Mouse (Mus musculus) embryonic facial prominence, embryonic 10.5 days (tissue): Measurements from ENCODE around the gene Kdm4b. TPM values are rescaled to one million over a fixed set of nuclear protein-coding genes. Genes with fewer than 3 reads are reported as not detected.

Source experiments
- DNase-seq: peaks from one replicate; pipeline ENCODE4 v3.0.0-alpha.2; 2017; ENCODE audit warnings: low spot score
- H3K27ac ChIP-seq: fragments of 300-500 bp; sonication (generic); replicated peaks from 2 replicates; pipeline ENCODE4 v1.5.1; 2016; ENCODE audit warnings: mild to moderate bottlenecking
- H3K27me3 ChIP-seq: fragments of 300-500 bp; sonication (generic); replicated peaks from 2 replicates; pipeline ENCODE4 v1.6.1; 2016; ENCODE audit warnings: low read depth, mild to moderate bottlenecking; ENCODE audit not compliant: poor library complexity, severe bottlenecking
- H3K36me3 ChIP-seq: fragments of 300-500 bp; sonication (generic); replicated peaks from 2 replicates; pipeline ENCODE4 v1.6.1; 2016; ENCODE audit warnings: mild to moderate bottlenecking, moderate library complexity
- H3K4me1 ChIP-seq: fragments of 300-500 bp; sonication (generic); 2 replicates; pipeline ENCODE4 v1.6.1; 2016
- H3K4me3 ChIP-seq: fragments of 300-500 bp; sonication (generic); 2 replicates; pipeline ENCODE4 v1.5.1; 2016; ENCODE audit warnings: mild to moderate bottlenecking, moderate library complexity
- H3K9me3 ChIP-seq: fragments of 300-500 bp; sonication (generic); 2 replicates; pipeline ENCODE4 v1.6.1; 2016; ENCODE audit warnings: mild to moderate bottlenecking
- WGBS: fragments of 180-500 bp; shearing (Covaris S2); methylation state at CpG from one replicate; pipeline ENCODE4 v1.1.7; 2016; 5-methylcytosine and 5-hydroxymethylcytosine counted together
- polyA plus RNA-seq: library from polyadenylated mRNA; unstranded; fragments of >200 nt; fragmentation: Nextera tagmentation; extraction: Ambion mirVana; gene quantifications from 2 replicates; pipeline ENCODE4 v1.2.1, GENCODE M21; 2016

Gene Kdm4b
- polyA plus RNA-seq, 1 experiment from 2014 or later, result 46.2 TPM

- peaks cover 38% of the 10 kb centered on the region for H3K4me1 ChIP-seq
- peaks cover 13% of the 10 kb centered on the region for H3K36me3 ChIP-seq
- DNase-seq, result no peak
- H3K9me3 ChIP-seq, result no peaks in the 10 kb centered on the region
- H3K27ac ChIP-seq, result no peak overlapping the region
- no peak overlapping the region for H3K4me3 ChIP-seq
- no peaks in the 10 kb centered on the region for H3K27me3 ChIP-seq
These were observed 5.4 kb downstream of the Kdm4b start for GRCm38 (mm10) chr17:56331256-56331655.

GRCm38 (mm10) chr17:56332987-56333386, 7.1 kb downstream of the Kdm4b start:
- DNase-seq, result peak; percentile 33
- peaks cover 13% of the 10 kb centered on the region for H3K36me3 ChIP-seq
- H3K9me3 ChIP-seq, result no peaks in the 10 kb centered on the region
- no peak overlapping the region for H3K27ac ChIP-seq
- peaks cover 28% of the 10 kb centered on the region for H3K4me1 ChIP-seq
- 48% methylated on average over 8 of the region's 8 CpGs for WGBS
- H3K4me3 ChIP-seq, result no peak overlapping the region
- no peaks in the 10 kb centered on the region for H3K27me3 ChIP-seq

- H3K36me3 ChIP-seq, result peaks cover 16% of the 10 kb centered on the region
- no peak overlapping the region for H3K4me3 ChIP-seq
- 73% methylated on average over 4 of the region's 4 CpGs for WGBS
- H3K27ac ChIP-seq, result no peak overlapping the region
- no peaks in the 10 kb centered on the region for H3K9me3 ChIP-seq
- no peaks in the 10 kb centered on the region for H3K27me3 ChIP-seq
- peak; percentile 50 for DNase-seq
- peaks cover 9% of the 10 kb centered on the region; the same call in 1 of the 2 replicates for H3K4me1 ChIP-seq
These were observed 11.3 kb downstream of the Kdm4b start for GRCm38 (mm10) chr17:56337190-56337589.

DNA sequence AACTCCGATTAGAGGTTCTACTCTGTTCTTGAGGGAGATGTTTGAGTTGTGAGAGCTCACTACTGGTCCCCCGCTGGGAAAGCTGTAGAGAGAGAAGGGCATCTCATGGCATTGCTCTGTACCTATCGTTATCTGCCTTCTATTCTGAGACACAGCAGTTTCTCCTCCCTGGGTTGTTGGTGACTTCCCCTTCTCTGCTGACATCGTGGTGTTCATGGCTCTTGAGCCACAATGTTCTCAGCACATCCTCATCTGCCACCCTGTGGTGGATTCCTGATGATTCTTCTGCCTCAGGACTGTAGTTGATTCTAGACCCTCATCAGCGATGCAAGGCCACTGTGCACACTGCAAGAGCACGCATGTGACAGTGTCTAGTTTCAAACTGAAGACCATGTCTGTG, 11.9 kb downstream of the Kdm4b start:
- Histone ChIP-seq H3K27ac (no peak overlapping the region), H3K27me3 (no peaks in the 10 kb centered on the region), H3K9me3 (no peaks in the 10 kb centered on the region), H3K4me1 (peaks cover 9% of the 10 kb centered on the region; the same call in 1 of the 2 replicates), H3K4me3 (no peak overlapping the region), H3K36me3 (peaks cover 16% of the 10 kb centered on the region)
- WGBS, result 93% methylated on average over 6 of the region's 6 CpGs
- DNase-seq, result no peak

- peak; percentile 32 for DNase-seq
- no peak overlapping the region for H3K4me3 ChIP-seq
- H3K36me3 ChIP-seq, result peaks cover 16% of the 10 kb centered on the region
- no peak overlapping the region for H3K27ac ChIP-seq
- H3K27me3 ChIP-seq, result no peaks in the 10 kb centered on the region
- 56% methylated on average over 4 of the region's 4 CpGs for WGBS
- H3K4me1 ChIP-seq, result peaks cover 9% of the 10 kb centered on the region; the same call in 1 of the 2 replicates
- H3K9me3 ChIP-seq, result no peaks in the 10 kb centered on the region
These were observed 13.0 kb downstream of the Kdm4b start for GRCm38 (mm10) chr17:56338909-56339308.

- Histone ChIP-seq H3K4me1 (peaks cover 4% of the 10 kb centered on the region; the same call in 1 of the 2 replicates), H3K36me3 (peaks cover 18% of the 10 kb centered on the region), H3K27ac (no peak overlapping the region), H3K27me3 (no peaks in the 10 kb centered on the region), H3K9me3 (no peaks in the 10 kb centered on the region), H3K4me3 (no peak overlapping the region)
- DNase-seq, result no peak
These were observed 14.9 kb downstream of the Kdm4b start for GRCm38 (mm10) chr17:56340717-56341116.

GRCm38 (mm10) chr17:56343466-56343865, 17.6 kb downstream of the Kdm4b start:
- Histone ChIP-seq H3K27me3 (no peaks in the 10 kb centered on the region), H3K27ac (no peak overlapping the region)
- WGBS, result 88% methylated on average over 3 of the region's 3 CpGs

DNA sequence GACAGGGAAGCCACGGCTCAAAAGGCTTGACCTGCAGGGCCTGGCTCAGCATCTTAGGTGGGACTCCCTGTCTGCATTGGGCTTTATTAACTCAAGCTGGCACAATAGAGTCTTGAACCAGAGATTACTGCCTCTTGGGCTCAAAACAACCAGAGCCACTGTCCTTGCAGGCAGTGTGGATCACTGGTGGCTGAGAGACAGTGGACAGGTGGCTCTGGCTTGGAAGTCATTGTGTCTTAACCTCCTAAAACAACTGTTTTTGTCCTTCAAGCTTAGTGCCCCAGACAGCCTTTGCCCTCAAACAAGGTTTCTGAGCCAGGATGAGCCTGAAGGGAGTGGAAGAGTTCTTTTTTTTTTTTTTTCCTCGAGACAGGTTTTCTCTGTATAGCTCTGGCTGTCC, 19.5 kb downstream of the Kdm4b start:
- no peak overlapping the region for H3K4me3 ChIP-seq
- no peak for DNase-seq
- no peaks in the 10 kb centered on the region for H3K27me3 ChIP-seq
- no peak overlapping the region for H3K27ac ChIP-seq
- peaks cover 21% of the 10 kb centered on the region for H3K36me3 ChIP-seq
- H3K4me1 ChIP-seq, result peaks cover 5% of the 10 kb centered on the region
- 82% methylated on average over 2 of the region's 2 CpGs for WGBS
- H3K9me3 ChIP-seq, result no peaks in the 10 kb centered on the region

More at GRCm38 (mm10) chr17:56343466-56343865, 17.6 kb downstream of the Kdm4b start:
- Histone ChIP-seq H3K4me3 (no peak overlapping the region), H3K9me3 (no peaks in the 10 kb centered on the region), H3K4me1 (no peaks in the 10 kb centered on the region), H3K36me3 (peaks cover 18% of the 10 kb centered on the region)
- DNase-seq, result no peak

- H3K27me3 ChIP-seq, result no peaks in the 10 kb centered on the region
- no peak overlapping the region; the same call in 1 of the 2 replicates for H3K4me3 ChIP-seq
- H3K36me3 ChIP-seq, result peaks cover 37% of the 10 kb centered on the region
- no peak for DNase-seq
- no peaks in the 10 kb centered on the region for H3K9me3 ChIP-seq
- 83% methylated on average over 4 of the region's 4 CpGs for WGBS
- no peak overlapping the region for H3K27ac ChIP-seq
- H3K4me1 ChIP-seq, result peaks cover 5% of the 10 kb centered on the region
These were observed 22.3 kb downstream of the Kdm4b start for GRCm38 (mm10) chr17:56348128-56348527.

DNA sequence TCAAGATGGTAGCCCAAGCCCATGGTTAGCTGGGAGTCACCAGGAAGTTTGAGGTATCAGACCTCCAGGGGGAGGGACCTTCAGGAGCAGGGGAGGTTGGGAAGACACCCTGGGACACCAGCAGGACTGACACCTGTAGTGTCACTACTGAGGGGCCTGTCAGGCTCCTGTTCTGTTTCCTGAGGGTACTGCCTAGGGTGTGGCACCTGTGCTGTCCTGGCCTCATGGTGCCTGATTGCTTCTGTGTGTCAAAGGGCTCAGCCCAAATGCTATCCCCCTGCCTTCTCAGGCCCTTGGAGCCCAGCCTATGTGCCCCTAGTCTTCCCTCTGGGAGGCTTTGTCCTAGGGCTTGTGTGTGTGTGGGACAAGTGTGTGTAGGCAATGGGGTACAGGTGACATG, 22.7 kb downstream of the Kdm4b start:
- Histone ChIP-seq H3K4me1 (peaks cover 5% of the 10 kb centered on the region), H3K9me3 (no peaks in the 10 kb centered on the region), H3K36me3 (peaks cover 41% of the 10 kb centered on the region), H3K27ac (no peak overlapping the region), H3K4me3 (no peak overlapping the region; the same call in 1 of the 2 replicates), H3K27me3 (no peaks in the 10 kb centered on the region)
- DNase-seq, result no peak

GRCm38 (mm10) chr17:56350694-56351093, 24.8 kb downstream of the Kdm4b start:
- Histone ChIP-seq H3K36me3 (peaks cover 51% of the 10 kb centered on the region), H3K27ac (0 out of 2 replicates have a peak overlapping the region, but pooled peaks have one; percentile 26), H3K4me1 (peaks cover 5% of the 10 kb centered on the region), H3K9me3 (no peaks in the 10 kb centered on the region), H3K4me3 (no peak overlapping the region), H3K27me3 (no peaks in the 10 kb centered on the region)
- DNase-seq, result peak; percentile 72
- 39% methylated on average over 2 of the region's 2 CpGs for WGBS

GRCm38 (mm10) chr17:56356921-56357885, 31.3 kb downstream of the Kdm4b start:
- WGBS, result 69% methylated on average over 9 of the region's 9 CpGs
- H3K4me1 ChIP-seq, result no peaks in the 10 kb centered on the region
- no peak overlapping the region for H3K4me3 ChIP-seq
- no peaks in the 10 kb centered on the region for H3K27me3 ChIP-seq
- no peaks in the 10 kb centered on the region for H3K9me3 ChIP-seq
- DNase-seq, result peak; percentile 71
- no peak overlapping the region for H3K27ac ChIP-seq
- peaks cover 99% of the 10 kb centered on the region for H3K36me3 ChIP-seq

GRCm38 (mm10) chr17:56359183-56359725, 33.4 kb downstream of the Kdm4b start:
- Histone ChIP-seq H3K27ac (no peak overlapping the region), H3K4me1 (no peaks in the 10 kb centered on the region), H3K4me3 (no peak overlapping the region), H3K36me3 (peaks cover 99% of the 10 kb centered on the region), H3K27me3 (no peaks in the 10 kb centered on the region), H3K9me3 (no peaks in the 10 kb centered on the region)
- DNase-seq, result no peak
- 90% methylated on average over 3 of the region's 3 CpGs for WGBS
